ENCODE assay signal across 17 mouse cellular contexts in the genomic region with DNA sequence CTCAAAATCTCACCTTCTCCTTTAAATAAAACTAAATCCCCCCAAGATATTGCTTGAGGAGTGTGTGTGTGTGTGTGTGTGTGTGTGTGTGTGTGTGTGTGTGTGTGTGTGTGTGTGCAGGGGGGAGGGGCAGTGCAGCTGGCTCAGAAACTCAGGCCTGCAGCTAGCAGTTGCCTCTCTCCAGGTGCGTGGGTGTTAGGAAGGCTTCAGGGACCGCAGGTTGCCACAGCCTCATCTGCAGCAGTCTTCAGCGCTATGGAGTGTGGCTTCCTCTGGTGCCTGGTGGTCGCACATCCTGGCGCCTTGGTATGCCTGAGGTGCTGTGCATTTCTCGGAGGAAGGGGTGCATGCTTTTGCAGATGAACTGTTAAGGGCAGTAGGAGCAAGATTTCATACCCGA. TPM values are rescaled to one million over a fixed set of nuclear protein-coding genes. Genes with fewer than 3 reads are reported as not detected.
DNase-seq lines count a peak whose midpoint lies in the region; ATAC-seq and TF ChIP-seq lines count a peak whose summit lies in the region.
"Had no signal": no experiment of that assay in that cellular context is flagged by ENCODE, and none has a peak within 500 bp of the region (broad histone marks: within the 10 kb centered on the region; RNA-seq: fewer than 3 reads in every experiment).

No protein-coding gene starts in this region.

- TF ChIP-seq CTCF in lung, adult 2 months (IDR thresholded peaks at IDR 0.05; ENCODE audit: insufficient read depth, low read length): no peak
- no peak for TF ChIP-seq CTCF in thymus, adult 2 months (IDR thresholded peaks at IDR 0.05; ENCODE audit: borderline replicate concordance, control insufficient read depth, extremely low read depth, insufficient read depth, low read length, poor library complexity)
- no peak for TF ChIP-seq CTCF in forebrain, postnatal 0 days (IDR thresholded peaks at IDR 0.05; ENCODE audit: low read depth)

- no peak overlapping the region for H3K9ac ChIP-seq in lung, embryonic 15.5 days
- H3K9ac ChIP-seq in forebrain, postnatal 0 days: no peak overlapping the region
- H3K9ac ChIP-seq: hindbrain, embryonic 14.5 days; kidney, embryonic 15.5 days; liver, postnatal 0 days had no signal

- H3K9me3 ChIP-seq in lung, embryonic 15.5 days: no peaks in the 10 kb centered on the region
- H3K9me3 ChIP-seq in forebrain, postnatal 0 days (ENCODE audit: low read length): no peaks in the 10 kb centered on the region
- H3K9me3 ChIP-seq: kidney, embryonic 15.5 days; midbrain, embryonic 10.5 days had no signal

- no peak overlapping the region for H3K27ac ChIP-seq in lung, embryonic 15.5 days
- H3K27ac ChIP-seq in thymus, adult 2 months (ENCODE audit: control insufficient read depth, insufficient read depth, low read length): peak overlapping the region; percentile 99
- H3K27ac ChIP-seq in forebrain, postnatal 0 days (ENCODE audit: low read depth, low read length): no peak overlapping the region
- H3K27ac ChIP-seq: hindbrain, embryonic 14.5 days; kidney, embryonic 15.5 days; midbrain, embryonic 10.5 days had no signal

- H3K4me3 ChIP-seq in lung, embryonic 15.5 days: no peak overlapping the region
- H3K4me3 ChIP-seq in lung, adult 2 months (replicated peaks; ENCODE audit: extremely low read depth, low read depth, low read length): no peak overlapping the region
- peak overlapping the region; percentile 47 for H3K4me3 ChIP-seq in thymus, adult 2 months (ENCODE audit: control insufficient read depth, insufficient read depth, low read length)
- H3K4me3 ChIP-seq in forebrain, postnatal 0 days (ENCODE audit: low read depth, low read length): no peak overlapping the region
- H3K4me3 ChIP-seq: erythroblast, embryonic 14.5 days; kidney, embryonic 15.5 days; midbrain, embryonic 10.5 days had no signal

- H3K36me3 ChIP-seq in lung, embryonic 15.5 days: no peaks in the 10 kb centered on the region
- no peaks in the 10 kb centered on the region for H3K36me3 ChIP-seq in thymus, adult 2 months (ENCODE audit: control insufficient read depth, insufficient read depth, low read length)
- no peaks in the 10 kb centered on the region for H3K36me3 ChIP-seq in forebrain, postnatal 0 days (ENCODE audit: insufficient read depth)
- H3K36me3 ChIP-seq: kidney, embryonic 15.5 days; midbrain, embryonic 10.5 days had no signal

- H3K27me3 ChIP-seq in lung, embryonic 15.5 days: no peaks in the 10 kb centered on the region
- H3K27me3 ChIP-seq in thymus, adult 2 months (ENCODE audit: control insufficient read depth, insufficient read depth, low read length): no peaks in the 10 kb centered on the region
- no peaks in the 10 kb centered on the region for H3K27me3 ChIP-seq in forebrain, postnatal 0 days (ENCODE audit: insufficient read depth, low read length)
- H3K27me3 ChIP-seq: kidney, embryonic 15.5 days had no signal

- no peak for TF ChIP-seq POLR2A in lung, adult 2 months (IDR thresholded peaks at IDR 0.05; ENCODE audit: borderline replicate concordance, extremely low read depth, low read depth, low read length)
- peak; percentile 58; the same call in 1 of the 2 replicates for TF ChIP-seq POLR2A in thymus, adult 2 months (IDR thresholded peaks at IDR 0.05; ENCODE audit: control insufficient read depth, extremely low read depth, insufficient read depth, low read length, poor library complexity)

- H3K4me1 ChIP-seq in lung, embryonic 15.5 days: no peaks in the 10 kb centered on the region
- H3K4me1 ChIP-seq in lung, adult 2 months (ENCODE audit: control insufficient read depth, insufficient read depth, low read length): no peaks in the 10 kb centered on the region
- peaks cover 41% of the 10 kb centered on the region for H3K4me1 ChIP-seq in thymus, adult 2 months (replicated peaks; ENCODE audit: control insufficient read depth, insufficient read depth, low read length)
- no peaks in the 10 kb centered on the region for H3K4me1 ChIP-seq in forebrain, postnatal 0 days (ENCODE audit: insufficient read depth)
- H3K4me1 ChIP-seq: kidney, embryonic 15.5 days; midbrain, embryonic 10.5 days had no signal

- no peak for DNase-seq in lung, adult 2 months
- DNase-seq in thymus, adult 2 months: peak; percentile 88
- no peak for DNase-seq in layer of hippocampus, postnatal 10 days (ENCODE audit: low spot score in 2 of 2)
- no peak for DNase-seq in natural killer cell, adult 2 months (ENCODE audit: low spot score in 2 of 2)
- DNase-seq in forebrain, postnatal 0 days: no peak
- DNase-seq: adrenal gland, postnatal 14 days; gastrocnemius, postnatal 10 days; liver; liver, postnatal 0 days; lung, postnatal 36 days had no signal

- ATAC-seq in lung, embryonic 15.5 days (ENCODE audit: borderline replicate concordance, extremely low read depth, low FRiP score, low TSS enrichment): 0 out of 2 replicates have a peak, but pooled peaks have one; percentile 42
- ATAC-seq in activated CD4-positive, CD25-positive, alpha-beta regulatory T cell, adult 4 months: peak; percentile 78
- ATAC-seq in forebrain, postnatal 0 days: no peak
- ATAC-seq: intestine, embryonic 16.5 days; liver, postnatal 0 days had no signal

- H3K4me2 ChIP-seq in lung, embryonic 15.5 days: no peak overlapping the region
- H3K4me2 ChIP-seq in forebrain, postnatal 0 days (ENCODE audit: low read depth): no peak overlapping the region
- H3K4me2 ChIP-seq: hindbrain, embryonic 14.5 days; kidney, embryonic 15.5 days had no signal

- 68% methylated on average over 7 of the region's 7 CpGs for WGBS in lung, embryonic 15.5 days
- WGBS in lung, adult 2 months: 58% methylated on average over 7 of the region's 7 CpGs
- WGBS in thymus, adult 2 months: 3% methylated on average over 7 of the region's 7 CpGs
- 73% methylated on average over 7 of the region's 7 CpGs for WGBS in forebrain, postnatal 0 days

RNA-seq across cellular contexts. Expression of a gene that starts 10.9 kb away (rescaled TPM):
- 0.47 and 0.61 TPM in 2 replicates for polyA plus RNA-seq in lung, embryonic 15.5 days (2015; fragmentation: Nextera tagmentation; extraction: Ambion mirVana)
- 2.1 and 3.3 TPM in 2 replicates for polyA plus RNA-seq in lung, adult 2 months (2012; rRNA removed)
- under 1 TPM; 0.10 to 0.13 TPM for polyA plus RNA-seq in activated CD4-positive, CD25-positive, alpha-beta regulatory T cell, adult 4 months (2017; shearing (Covaris generic))
- polyA plus RNA-seq in thymus, adult 2 months (2012; rRNA removed): 5.6 and 7.0 TPM in 2 replicates
- 10 to 100 TPM; 47.5 to 51.4 TPM for total RNA-seq in layer of hippocampus, postnatal 10 days (2021)
- total RNA-seq in forebrain, postnatal 0 days (2014; rRNA removed): 9.6 and 11.3 TPM in 2 replicates
- polyA plus RNA-seq in forebrain, postnatal 0 days (2015; fragmentation: Nextera tagmentation; extraction: Ambion mirVana): 0.42 and 1.0 TPM in 2 replicates

RNA-seq across cellular contexts. Expression of a gene that starts 54.0 kb away (rescaled TPM):
- 3.0 and 3.5 TPM in 2 replicates for polyA plus RNA-seq in lung, embryonic 15.5 days (2015; fragmentation: Nextera tagmentation; extraction: Ambion mirVana)
- polyA plus RNA-seq in lung, adult 2 months (2012; rRNA removed): 16.6 and 18.2 TPM in 2 replicates
- 10 to 100 TPM in 1 of 2 experiments, 1 to 10 TPM in 1; 9.3 to 10.1 TPM for polyA plus RNA-seq in activated CD4-positive, CD25-positive, alpha-beta regulatory T cell, adult 4 months (2017; shearing (Covaris generic))
- polyA plus RNA-seq in thymus, adult 2 months (2012; rRNA removed): 151 and 202 TPM in 2 replicates
- 10 to 100 TPM; 18.6 to 22.6 TPM for total RNA-seq in layer of hippocampus, postnatal 10 days (2021)
- 30.4 and 34.7 TPM in 2 replicates for total RNA-seq in forebrain, postnatal 0 days (2014; rRNA removed)
- polyA plus RNA-seq in forebrain, postnatal 0 days (2015; fragmentation: Nextera tagmentation; extraction: Ambion mirVana): 8.1 and 13.9 TPM in 2 replicates
- polyA plus RNA-seq: erythroblast, embryonic 14.5 days had no signal
